Mouse (Mus musculus): Measurements from ENCODE around the gene 2900026A02Rik. TPM values are rescaled to one million over a fixed set of nuclear protein-coding genes. Genes with fewer than 3 reads are reported as not detected.

Gene 2900026A02Rik
- polyA plus RNA-seq, 1 experiment from 2014 or later: 10.0 TPM

GRCm38 (mm10) chr5:113081439-113081838 lies 139.6 kb downstream of the 2900026A02Rik start, which contains the start of gene Crybb3:
Gene Crybb3 (minus strand): TSS chr5:113081584.
- Histone ChIP-seq H3K4me2 (replicated peaks) (no peak within 1 kb of the TSS), H3K4me1 (replicated peaks) (peaks cover 5% of the 10 kb centered on the region; the same call in 1 of the 2 replicates), H3K9me3 (no peaks in the 10 kb centered on the region), H3K9ac (no peak within 1 kb of the TSS), H3K4me3 (replicated peaks) (no peak within 1 kb of the TSS), H3K27me3 (replicated peaks) (no peaks in the 10 kb centered on the region; the same call in 1 of the 2 replicates), H3K36me3 (no peaks in the 10 kb centered on the region), H3K27ac (no peak within 1 kb of the TSS)
- 80% methylated on average over 8 of the region's 8 CpGs for WGBS
- no peak for ATAC-seq

- 90% methylated on average over 9 of the region's 9 CpGs for WGBS
- H3K9me3 ChIP-seq: no peaks in the 10 kb centered on the region
- H3K4me3 ChIP-seq (replicated peaks): no peak overlapping the region
- H3K27ac ChIP-seq: no peak overlapping the region
- H3K27me3 ChIP-seq (replicated peaks): no peaks in the 10 kb centered on the region; the same call in 1 of the 2 replicates
- peaks cover 5% of the 10 kb centered on the region; the same call in 1 of the 2 replicates for H3K4me1 ChIP-seq (replicated peaks)
- no peak for ATAC-seq
- H3K36me3 ChIP-seq: no peaks in the 10 kb centered on the region
- no peak overlapping the region for H3K4me2 ChIP-seq (replicated peaks)
- no peak overlapping the region for H3K9ac ChIP-seq
Observed at GRCm38 (mm10) chr5:113081020-113081419, 140.0 kb downstream of the 2900026A02Rik start.

- WGBS: 23% methylated on average over 21 of the region's 21 CpGs
- Histone ChIP-seq H3K9me3 (no peaks in the 10 kb centered on the region), H3K36me3 (no peaks in the 10 kb centered on the region), H3K27me3 (replicated peaks) (no peaks in the 10 kb centered on the region; the same call in 1 of the 2 replicates), H3K4me2 (replicated peaks) (peak overlapping the region; percentile 19; the same call in 1 of the 2 replicates), H3K27ac (no peak overlapping the region), H3K4me1 (replicated peaks) (peaks cover 5% of the 10 kb centered on the region; the same call in 1 of the 2 replicates), H3K9ac (no peak overlapping the region), H3K4me3 (replicated peaks) (no peak overlapping the region)
- no peak for ATAC-seq
Observed at GRCm38 (mm10) chr5:113079783-113080182, 141.3 kb downstream of the 2900026A02Rik start.

GRCm38 (mm10) chr5:113078686-113079085 lies 142.3 kb downstream of the 2900026A02Rik start:
- no peak for ATAC-seq
- Histone ChIP-seq H3K36me3 (no peaks in the 10 kb centered on the region), H3K27me3 (replicated peaks) (no peaks in the 10 kb centered on the region; the same call in 1 of the 2 replicates), H3K9ac (no peak overlapping the region), H3K27ac (no peak overlapping the region), H3K4me2 (replicated peaks) (no peak overlapping the region), H3K9me3 (no peaks in the 10 kb centered on the region), H3K4me1 (replicated peaks) (peaks cover 5% of the 10 kb centered on the region; the same call in 1 of the 2 replicates), H3K4me3 (replicated peaks) (no peak overlapping the region)
- WGBS: 57% methylated on average over 5 of the region's 5 CpGs

GRCm38 (mm10) chr5:113070017-113070416 lies 151.0 kb downstream of the 2900026A02Rik start, which contains the start of gene Crybb2:
Gene Crybb2 (minus strand): TSS chr5:113070117.
- H3K4me2 ChIP-seq (replicated peaks): no peak within 1 kb of the TSS
- H3K27ac ChIP-seq: no peak within 1 kb of the TSS
- no peaks in the 10 kb centered on the region for H3K27me3 ChIP-seq (replicated peaks)
- H3K36me3 ChIP-seq: no peaks in the 10 kb centered on the region
- no peak within 1 kb of the TSS for H3K4me3 ChIP-seq (replicated peaks)
- no peak for ATAC-seq
- no peaks in the 10 kb centered on the region for H3K9me3 ChIP-seq
- H3K4me1 ChIP-seq (replicated peaks): no peaks in the 10 kb centered on the region
- no peak within 1 kb of the TSS for H3K9ac ChIP-seq

GRCm38 (mm10) chr5:113054308-113054707 lies 166.7 kb downstream of the 2900026A02Rik start:
- Histone ChIP-seq H3K27me3 (replicated peaks) (no peaks in the 10 kb centered on the region; the same call in 1 of the 2 replicates), H3K4me1 (replicated peaks) (no peaks in the 10 kb centered on the region)

GRCm38 (mm10) chr5:113050581-113051185 lies 170.4 kb downstream of the 2900026A02Rik start:
- 59% methylated on average over 7 of the region's 7 CpGs for WGBS
- Histone ChIP-seq H3K4me1 (replicated peaks) (no peaks in the 10 kb centered on the region), H3K36me3 (no peaks in the 10 kb centered on the region), H3K27ac (no peak overlapping the region), H3K9me3 (no peaks in the 10 kb centered on the region), H3K27me3 (replicated peaks) (no peaks in the 10 kb centered on the region), H3K4me2 (replicated peaks) (no peak overlapping the region), H3K4me3 (replicated peaks) (no peak overlapping the region), H3K9ac (no peak overlapping the region)
- ATAC-seq: no peak

More at GRCm38 (mm10) chr5:113054308-113054707, 166.7 kb downstream of the 2900026A02Rik start:
- H3K9me3 ChIP-seq: no peaks in the 10 kb centered on the region
- H3K4me3 ChIP-seq (replicated peaks): no peak overlapping the region
- 4% methylated on average over 16 of the region's 16 CpGs for WGBS
- no peaks in the 10 kb centered on the region for H3K36me3 ChIP-seq
- H3K27ac ChIP-seq: no peak overlapping the region
- peak; percentile 65; the same call in 1 of the 2 replicates for ATAC-seq
- 0 out of 2 replicates have a peak overlapping the region, but pooled peaks have one; percentile 6 for H3K4me2 ChIP-seq (replicated peaks)
- no peak overlapping the region for H3K9ac ChIP-seq

GRCm38 (mm10) chr5:113049876-113050275 lies 171.2 kb downstream of the 2900026A02Rik start:
- Histone ChIP-seq H3K4me3 (replicated peaks) (no peak overlapping the region), H3K4me1 (replicated peaks) (no peaks in the 10 kb centered on the region), H3K36me3 (no peaks in the 10 kb centered on the region), H3K4me2 (replicated peaks) (no peak overlapping the region), H3K9ac (no peak overlapping the region), H3K27me3 (replicated peaks) (no peaks in the 10 kb centered on the region), H3K27ac (no peak overlapping the region), H3K9me3 (no peaks in the 10 kb centered on the region)
- no peak for ATAC-seq

GRCm38 (mm10) chr5:113045511-113046273 lies 175.3 kb downstream of the 2900026A02Rik start:
- H3K4me1 ChIP-seq (replicated peaks): peaks cover 6% of the 10 kb centered on the region; the same call in 1 of the 2 replicates
- no peak overlapping the region for H3K4me3 ChIP-seq (replicated peaks)
- no peak overlapping the region for H3K27ac ChIP-seq
- no peaks in the 10 kb centered on the region for H3K27me3 ChIP-seq (replicated peaks)
- no peaks in the 10 kb centered on the region for H3K9me3 ChIP-seq
- WGBS: 85% methylated on average over 10 of the region's 10 CpGs
- no peak overlapping the region for H3K4me2 ChIP-seq (replicated peaks)
- ATAC-seq: no peak
- no peaks in the 10 kb centered on the region for H3K36me3 ChIP-seq
- H3K9ac ChIP-seq: no peak overlapping the region

- Histone ChIP-seq H3K4me3 (replicated peaks) (no peak overlapping the region), H3K4me2 (replicated peaks) (no peak overlapping the region), H3K27me3 (replicated peaks) (no peaks in the 10 kb centered on the region), H3K9ac (no peak overlapping the region), H3K27ac (no peak overlapping the region), H3K36me3 (no peaks in the 10 kb centered on the region), H3K9me3 (no peaks in the 10 kb centered on the region), H3K4me1 (replicated peaks) (peaks cover 6% of the 10 kb centered on the region; the same call in 1 of the 2 replicates)
- ATAC-seq: no peak
- WGBS: 86% methylated on average over 8 of the region's 8 CpGs
Observed at GRCm38 (mm10) chr5:113043531-113043930, 177.5 kb downstream of the 2900026A02Rik start.

- no peak overlapping the region for H3K9ac ChIP-seq
- H3K36me3 ChIP-seq: no peaks in the 10 kb centered on the region
- H3K4me2 ChIP-seq (replicated peaks): no peak overlapping the region
- peak; percentile 49; the same call in 1 of the 2 replicates for ATAC-seq
- no peak overlapping the region for H3K27ac ChIP-seq
- H3K9me3 ChIP-seq: no peaks in the 10 kb centered on the region
- no peak overlapping the region for H3K4me3 ChIP-seq (replicated peaks)
- H3K4me1 ChIP-seq (replicated peaks): peaks cover 6% of the 10 kb centered on the region; the same call in 1 of the 2 replicates
- H3K27me3 ChIP-seq (replicated peaks): no peaks in the 10 kb centered on the region
- 27% methylated on average over 5 of the region's 5 CpGs for WGBS
Observed at GRCm38 (mm10) chr5:113041567-113042071, 179.4 kb downstream of the 2900026A02Rik start.

GRCm38 (mm10) chr5:113040776-113041175 lies 180.3 kb downstream of the 2900026A02Rik start:
- 65% methylated on average over 6 of the region's 6 CpGs for WGBS
- H3K9me3 ChIP-seq: no peaks in the 10 kb centered on the region

More at GRCm38 (mm10) chr5:113040776-113041175, 180.3 kb downstream of the 2900026A02Rik start:
- Histone ChIP-seq H3K4me1 (replicated peaks) (peaks cover 10% of the 10 kb centered on the region; the same call in 1 of the 2 replicates), H3K27me3 (replicated peaks) (no peaks in the 10 kb centered on the region), H3K27ac (no peak overlapping the region), H3K4me2 (replicated peaks) (no peak overlapping the region), H3K36me3 (no peaks in the 10 kb centered on the region), H3K9ac (no peak overlapping the region), H3K4me3 (replicated peaks) (no peak overlapping the region)
- no peak for ATAC-seq

Data from intestine, embryonic 15.5 days (tissue).